Mouse (Mus musculus) embryo, embryonic 10 days (tissue): Measurements from ENCODE around the gene Sdsl.
A peak's percentile ranks its signal among the peaks of the same experiment; 100 is the strongest.

Source experiments
- DNase-seq: peaks from one replicate; pipeline ENCODE4 v3.0.0-alpha.2; 2015; ENCODE audit warnings: low spot score

The Sdsl gene

GRCm38 (mm10) chr5:120495064-120495702 is 22.6 kb upstream of the Sdsl start:
- DNase-seq = no peak

DNA sequence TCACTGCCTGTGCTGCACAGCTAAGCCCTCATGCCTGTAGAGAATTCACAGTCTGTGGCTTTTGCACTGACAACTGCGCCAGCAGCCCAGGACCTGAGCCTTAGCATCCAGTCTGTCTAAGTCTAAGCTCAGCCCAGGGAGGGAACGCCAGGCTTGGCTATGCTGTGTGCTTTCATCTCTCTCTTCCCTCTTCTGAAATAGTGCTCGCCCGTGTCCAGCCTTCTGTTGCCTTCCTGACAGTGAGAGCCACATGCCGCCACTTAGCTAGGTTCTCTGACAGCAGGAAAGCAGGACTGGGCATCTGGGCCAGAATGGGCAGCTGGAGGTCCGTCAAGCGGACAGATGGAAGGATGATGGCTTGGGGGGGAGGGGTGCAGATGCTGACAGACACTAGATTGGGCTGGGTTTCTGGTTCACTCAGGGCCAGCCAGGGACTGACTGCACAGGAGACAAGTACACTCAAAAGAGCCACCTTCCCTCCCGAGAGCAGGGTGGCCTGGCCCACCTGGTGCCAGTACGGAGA is 21.3 kb upstream of the Sdsl start:
- DNase-seq = no peak

GRCm38 (mm10) chr5:120493440-120493839 is 20.8 kb upstream of the Sdsl start:
- DNase-seq = no peak

DNA sequence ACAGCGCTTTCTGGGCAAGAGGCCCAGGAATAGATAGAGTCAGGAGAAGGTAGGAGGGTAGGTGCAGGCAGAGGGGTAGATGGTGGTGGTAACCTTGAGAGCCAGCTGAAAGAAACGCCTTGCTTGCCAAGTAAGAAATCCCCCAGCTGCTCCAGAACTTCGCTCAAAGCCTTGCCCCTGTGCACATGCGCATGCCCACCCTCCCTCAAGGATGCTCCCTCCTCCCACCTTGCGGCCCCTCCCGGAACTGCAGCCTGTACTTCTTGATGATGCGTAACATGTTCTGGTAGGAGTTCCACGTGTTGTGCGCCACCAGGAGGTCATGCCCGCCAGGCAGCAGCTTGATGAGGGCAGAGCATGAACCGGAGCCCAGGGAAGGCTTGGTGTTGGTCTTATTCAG is 19.8 kb upstream of the Sdsl start:
- peak; percentile 66 for DNase-seq

DNA sequence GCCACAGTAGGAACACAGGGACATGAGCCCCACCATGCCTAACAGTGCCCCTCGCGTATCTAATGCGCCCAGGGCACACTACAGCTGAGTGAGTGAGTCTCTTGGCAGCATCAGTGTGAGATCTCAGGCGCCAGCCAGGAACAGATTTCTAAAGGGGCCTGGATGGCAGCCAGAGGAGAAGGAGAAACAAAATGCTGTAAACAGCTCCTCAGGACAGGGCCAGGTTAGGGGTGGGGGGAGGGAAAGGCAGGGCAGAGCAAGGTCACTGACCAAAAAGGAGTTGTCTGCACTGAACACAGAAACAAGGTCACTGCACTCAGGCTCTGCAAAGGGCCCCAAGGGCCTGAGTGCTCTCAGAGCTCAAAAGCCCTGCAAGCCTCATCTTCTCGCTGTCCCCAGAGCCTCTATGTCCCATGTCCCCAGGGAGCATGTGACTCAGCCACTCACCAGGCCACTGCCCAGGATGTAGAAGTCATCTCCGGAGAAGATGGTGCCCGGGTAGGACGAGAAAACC is 18.1 kb upstream of the Sdsl start:
- DNase-seq = no peak

DNA sequence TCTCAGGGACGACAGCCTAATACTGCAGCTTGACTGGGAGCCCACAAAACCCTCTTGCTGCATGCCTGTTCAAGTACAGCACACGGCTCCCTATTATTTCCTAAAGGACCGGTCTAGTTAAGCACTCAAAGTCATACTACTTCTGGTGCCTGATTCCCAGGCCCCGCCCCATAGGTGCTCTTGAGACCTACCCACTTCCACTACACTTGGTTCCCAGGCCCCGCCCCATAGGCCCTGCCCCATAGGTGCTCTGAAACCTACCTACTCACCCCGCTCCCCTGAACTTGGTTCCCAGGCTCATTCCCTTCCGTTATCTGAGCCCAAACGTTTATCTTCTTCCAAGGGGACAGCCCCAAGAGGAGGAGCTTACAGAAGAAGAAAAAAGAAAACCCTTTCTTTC is 15.2 kb upstream of the Sdsl start:
- DNase-seq = no peak

GRCm38 (mm10) chr5:120483399-120483798 is 10.8 kb upstream of the Sdsl start:
- DNase-seq = no peak

- no peak for DNase-seq
Observed at GRCm38 (mm10) chr5:120481205-120481604, 8.6 kb upstream of the Sdsl start.

DNA sequence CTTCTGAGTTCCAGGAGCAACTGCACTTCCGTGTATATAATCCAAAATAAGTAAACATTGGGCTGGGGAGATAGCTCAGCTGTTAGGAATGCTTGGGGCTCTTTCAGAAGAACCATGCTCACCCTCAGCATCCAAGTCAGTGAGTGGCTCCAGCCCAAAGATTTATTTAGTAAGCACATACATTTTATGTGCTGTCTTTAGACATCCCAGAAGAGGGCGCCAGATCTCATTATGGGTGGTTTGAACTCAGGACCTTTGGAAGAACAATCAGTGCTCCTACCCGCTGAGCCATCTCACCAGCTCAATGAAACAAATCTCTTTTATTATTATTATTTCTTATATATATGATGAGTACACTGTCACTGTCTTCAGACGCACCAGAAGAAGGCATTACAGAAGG is 6.9 kb upstream of the Sdsl start:
- no peak for DNase-seq

DNA sequence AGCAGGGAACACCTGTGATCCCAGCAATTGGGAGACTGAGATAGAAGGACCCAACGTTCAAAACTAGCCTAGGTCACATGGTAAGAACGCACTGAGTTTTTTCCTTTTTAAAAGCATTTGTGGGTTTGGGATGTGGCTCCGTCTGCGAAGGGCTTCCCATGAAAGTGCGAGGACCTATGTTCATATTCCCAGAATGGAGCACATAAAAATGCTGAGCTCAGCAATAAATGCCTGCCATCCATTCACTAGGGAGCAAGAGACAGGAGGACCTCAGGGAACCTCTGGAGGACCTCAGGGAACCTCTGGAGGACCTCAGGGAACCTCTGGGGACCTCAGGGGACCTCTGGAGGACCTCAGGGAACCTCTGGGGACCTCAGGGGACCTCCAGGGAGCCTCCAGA is 5.4 kb upstream of the Sdsl start:
- DNase-seq = no peak

DNA sequence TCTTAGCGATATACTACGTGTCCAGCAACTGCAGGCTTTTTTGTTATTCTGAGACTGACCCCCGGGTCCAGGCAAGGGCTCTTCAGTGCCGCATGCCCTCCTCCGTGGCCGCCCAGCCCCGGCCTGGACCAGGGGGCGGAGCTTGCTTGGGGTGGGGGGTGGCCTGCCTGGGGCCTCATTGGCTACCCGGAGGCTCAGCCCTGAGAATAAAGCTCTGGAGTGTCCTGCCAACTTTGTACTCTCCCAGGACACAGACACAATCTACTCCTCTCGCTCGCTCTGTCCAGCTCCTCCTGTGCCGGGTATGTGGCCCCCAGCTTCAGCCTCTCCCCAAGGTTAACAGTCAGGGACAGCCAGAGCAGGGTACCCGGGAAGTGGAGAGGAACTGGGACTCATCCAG is 3.7 kb upstream of the Sdsl start, which contains the start of gene Sds:
Sds (plus strand) TSS at position 231 of the 400 bp plus-strand sequence.
- no peak for DNase-seq

DNA sequence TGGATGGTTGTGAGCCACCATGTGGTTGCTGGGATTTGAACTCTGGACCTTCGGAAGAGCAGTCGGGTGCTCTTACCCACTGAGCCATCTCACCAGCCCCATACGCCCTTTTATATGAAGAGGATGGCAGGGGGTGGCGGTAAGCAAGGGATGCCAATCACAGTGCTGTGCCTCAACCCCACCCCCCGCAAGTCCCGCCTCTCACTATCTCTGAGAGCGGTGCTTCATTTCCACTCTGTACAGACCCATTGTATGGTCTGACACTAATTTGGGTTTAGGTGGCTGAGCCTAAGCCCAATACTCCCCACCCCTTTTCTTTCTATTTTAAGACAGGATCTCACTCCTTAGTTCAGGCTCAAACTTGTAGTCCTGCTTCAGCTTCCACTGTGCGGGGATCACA is 3.3 kb upstream of the Sdsl start:
- DNase-seq = no peak

GRCm38 (mm10) chr5:120473361-120473760 is 751 bp upstream of the Sdsl start:
- DNase-seq = no peak

- DNase-seq = no peak
Observed at GRCm38 (mm10) chr5:120471538-120471937, 1.1 kb downstream of the Sdsl start.

- DNase-seq = no peak
Observed at GRCm38 (mm10) chr5:120468830-120469229, 3.8 kb downstream of the Sdsl start.

- DNase-seq = no peak
Observed at GRCm38 (mm10) chr5:120468336-120468735, 4.3 kb downstream of the Sdsl start.

GRCm38 (mm10) chr5:120467026-120467425 is 5.6 kb downstream of the Sdsl start:
- DNase-seq = peak; percentile 51

GRCm38 (mm10) chr5:120465860-120466259 is 6.8 kb downstream of the Sdsl start:
- no peak for DNase-seq

DNA sequence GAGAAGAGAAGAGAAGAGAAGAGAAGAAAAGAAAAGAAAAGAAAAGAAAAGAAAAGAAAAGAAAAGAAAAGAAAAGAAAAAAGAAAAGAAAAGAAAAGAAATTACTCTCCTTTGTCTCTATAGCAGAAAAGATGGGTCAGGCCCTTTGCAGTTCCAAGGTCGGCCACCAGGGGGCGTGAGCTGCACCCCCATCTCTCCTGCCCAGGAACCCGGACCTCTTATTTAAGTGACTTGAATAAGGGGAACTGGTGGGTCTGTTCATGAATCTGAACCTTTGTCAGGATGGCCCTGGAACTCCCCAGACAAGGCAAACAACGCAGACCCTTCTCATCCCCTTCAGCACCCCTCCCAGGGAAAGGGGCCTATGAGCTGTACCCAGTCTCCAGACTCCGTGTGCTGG is 7.5 kb downstream of the Sdsl start:
- no peak for DNase-seq

DNA sequence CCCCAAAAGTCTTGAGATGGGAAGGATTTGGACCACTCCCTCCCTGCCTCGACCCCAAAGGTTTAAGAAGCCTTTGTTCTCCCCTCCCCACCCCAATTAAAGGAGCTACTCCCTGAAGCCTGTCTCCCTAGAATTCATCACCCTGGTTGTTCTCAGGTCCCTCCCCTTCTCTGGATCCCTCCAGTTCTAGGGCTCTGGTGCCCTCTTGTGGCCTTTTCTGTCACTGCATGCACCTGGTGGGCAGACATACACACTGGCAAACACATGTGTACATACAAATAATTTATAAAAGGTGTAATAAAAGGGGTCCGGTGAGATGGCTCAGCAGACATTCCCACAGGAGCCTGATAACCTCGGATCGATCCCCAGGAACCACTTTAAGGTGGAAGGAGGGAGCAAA is 8.3 kb downstream of the Sdsl start:
- no peak for DNase-seq

DNA sequence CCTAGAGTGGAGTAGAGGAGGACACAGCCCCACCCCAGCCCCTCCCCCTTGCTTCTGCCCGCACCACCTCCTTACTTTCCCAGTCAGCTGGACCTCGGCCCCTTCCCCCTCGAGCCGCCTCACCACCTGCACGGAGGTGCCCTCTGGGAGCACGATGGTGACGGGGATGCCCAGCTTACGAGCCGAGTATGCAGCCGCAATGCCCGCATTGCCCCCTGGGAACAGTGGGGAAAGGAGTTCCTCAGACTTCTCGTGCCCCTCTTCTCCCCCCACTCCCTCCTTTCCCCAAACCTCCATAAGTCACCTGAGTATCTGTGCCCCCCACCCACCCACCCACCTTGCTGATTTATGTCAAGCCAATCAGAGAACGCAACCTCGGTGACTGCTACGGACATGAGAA is 10.7 kb downstream of the Sdsl start:
- DNase-seq = no peak

- DNase-seq = no peak
Observed at GRCm38 (mm10) chr5:120459133-120459532, 13.5 kb downstream of the Sdsl start.

- peak; percentile 94 for DNase-seq
Observed at GRCm38 (mm10) chr5:120457628-120458027, 15.0 kb downstream of the Sdsl start.
